Mouse (Mus musculus): Measurements from ENCODE around the gene Lpp.

Gene Lpp

DNA sequence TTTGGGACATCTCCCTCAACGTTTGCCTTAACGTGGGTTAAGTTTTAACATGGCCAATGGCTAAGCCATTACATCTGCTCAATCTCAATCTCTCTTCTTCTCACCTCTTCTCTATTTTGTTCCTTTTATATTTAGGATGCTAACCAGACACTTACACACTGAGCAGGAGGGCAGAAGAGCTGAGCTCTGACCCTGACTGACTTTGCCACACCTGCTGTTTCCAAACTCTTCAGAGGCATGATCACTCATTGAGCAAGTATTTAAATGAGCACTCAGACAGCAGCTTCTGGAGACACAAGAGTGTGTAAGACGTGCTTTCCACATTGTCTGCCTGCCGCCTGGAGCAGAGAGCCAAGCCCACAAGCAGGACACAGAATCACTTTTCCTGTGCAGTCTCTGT, 77.7 kb downstream of the Lpp start:
- DNase-seq (ENCODE audit: low spot score in 2 of 2) = no peak

DNA sequence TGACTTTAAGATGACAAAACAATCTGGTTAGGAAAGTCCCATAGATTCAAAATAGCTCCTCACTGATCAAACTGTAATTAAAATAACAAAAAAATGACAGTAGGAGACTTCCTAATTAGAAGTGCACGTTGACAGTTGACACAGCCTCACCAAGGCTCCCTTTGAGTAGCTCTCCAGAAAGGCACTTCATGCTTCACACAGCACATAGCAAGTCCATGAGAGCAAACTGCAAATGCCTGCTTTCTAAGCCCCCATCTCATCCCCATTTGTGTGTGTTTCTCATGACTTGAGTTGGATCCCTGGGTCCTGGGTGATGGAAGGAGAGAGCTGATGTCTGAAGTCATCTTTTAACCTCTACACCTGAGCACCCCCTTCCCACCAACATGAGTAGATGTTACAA, 78.5 kb downstream of the Lpp start:
- DNase-seq (ENCODE audit: low spot score in 2 of 2) = no peak

DNA sequence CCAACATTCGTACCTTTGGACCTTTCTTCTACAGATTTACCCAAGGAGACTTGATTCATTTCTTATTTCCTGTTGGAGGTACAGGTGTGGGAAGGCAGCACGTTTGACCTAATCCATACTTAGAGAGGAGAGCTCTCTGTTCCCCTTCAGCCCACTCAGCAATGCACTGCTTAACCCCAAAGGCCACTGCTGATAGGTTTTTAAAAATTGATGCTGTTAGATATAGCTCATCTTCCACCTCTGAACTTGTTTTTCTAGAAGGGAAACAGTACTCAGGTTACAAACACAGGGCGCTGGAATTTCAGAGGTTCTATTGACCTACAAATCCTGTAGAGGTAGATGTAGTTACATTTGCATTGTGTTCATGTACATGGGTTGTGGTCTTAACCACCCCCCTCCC, 80.7 kb downstream of the Lpp start:
- no peak for DNase-seq (ENCODE audit: low spot score in 2 of 2)

DNA sequence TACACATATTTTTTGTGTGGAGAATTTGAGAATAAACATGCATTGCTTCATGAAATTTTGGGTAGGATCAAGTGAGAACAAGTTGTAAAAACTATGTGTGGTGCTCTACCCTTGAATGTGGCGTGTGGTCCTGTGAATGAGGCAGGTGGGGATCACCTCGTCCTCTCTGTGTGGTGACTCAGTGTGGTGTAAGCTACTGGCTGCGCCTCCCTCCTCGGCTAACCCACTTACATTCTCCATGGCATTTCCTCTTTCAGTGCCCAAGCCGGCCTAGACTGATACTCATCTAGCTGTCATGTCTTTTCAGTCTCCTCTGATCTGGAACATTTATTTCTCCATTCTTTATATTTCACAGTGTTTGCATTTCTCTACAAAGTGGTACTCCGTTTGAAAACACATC, 81.5 kb downstream of the Lpp start:
- no peak for DNase-seq (ENCODE audit: low spot score in 2 of 2)

DNA sequence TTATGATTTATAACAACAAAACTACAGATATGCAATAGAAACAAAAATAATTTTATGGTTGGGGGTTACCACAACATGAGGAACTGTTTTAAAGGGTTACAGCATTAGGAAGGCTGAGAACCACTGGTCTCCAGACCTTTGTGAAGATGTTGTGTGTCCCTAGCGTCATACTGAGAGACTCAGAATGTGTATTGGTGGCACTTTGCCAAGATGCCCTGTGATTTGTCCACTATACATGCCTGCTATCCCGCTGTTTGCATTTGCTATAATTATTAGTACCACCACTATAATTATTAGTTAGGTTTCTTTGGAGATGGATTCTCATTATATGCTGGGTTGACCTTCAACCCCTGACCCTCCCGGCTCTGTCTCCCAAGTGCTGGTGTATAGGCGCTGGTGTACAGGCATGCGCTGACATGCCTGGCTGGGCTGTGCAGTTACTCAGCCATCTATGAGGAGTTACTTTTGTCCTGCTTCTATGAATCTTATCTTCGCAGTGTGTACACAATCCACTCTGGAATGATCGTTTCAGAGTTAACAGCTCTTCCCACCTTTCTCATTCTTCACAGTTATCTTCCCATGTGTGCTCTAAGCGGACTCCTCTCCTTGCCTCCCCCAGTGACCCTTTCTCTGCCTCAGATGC, 82.1 kb downstream of the Lpp start:
- DNase-seq (ENCODE audit: low spot score in 2 of 2) = no peak

DNA sequence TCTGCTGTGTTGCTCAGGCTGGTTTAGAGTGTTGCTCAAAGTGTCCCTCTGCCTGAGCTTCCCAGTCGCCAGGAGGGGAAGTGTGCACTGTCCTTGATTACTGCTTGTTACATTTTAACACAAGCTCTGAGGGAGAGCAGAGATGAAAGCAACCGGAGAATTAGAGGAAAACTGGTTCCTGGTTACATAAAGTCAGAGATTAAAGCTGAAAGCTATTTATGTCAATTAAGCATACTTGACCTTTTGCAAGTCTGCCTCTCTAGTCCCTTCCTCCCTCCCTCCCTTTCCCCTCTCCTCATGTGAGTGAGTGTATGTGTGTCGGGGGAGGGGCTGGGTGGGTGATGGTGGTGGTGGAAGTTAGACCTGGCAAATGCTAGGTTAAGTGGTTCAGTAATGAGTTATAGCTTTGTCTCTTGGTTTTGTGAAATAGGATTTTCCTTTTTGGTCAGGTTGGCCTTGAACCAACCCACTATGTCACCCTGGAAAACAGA, 83.6 kb downstream of the Lpp start:
- no peak for DNase-seq (ENCODE audit: low spot score in 2 of 2)

DNA sequence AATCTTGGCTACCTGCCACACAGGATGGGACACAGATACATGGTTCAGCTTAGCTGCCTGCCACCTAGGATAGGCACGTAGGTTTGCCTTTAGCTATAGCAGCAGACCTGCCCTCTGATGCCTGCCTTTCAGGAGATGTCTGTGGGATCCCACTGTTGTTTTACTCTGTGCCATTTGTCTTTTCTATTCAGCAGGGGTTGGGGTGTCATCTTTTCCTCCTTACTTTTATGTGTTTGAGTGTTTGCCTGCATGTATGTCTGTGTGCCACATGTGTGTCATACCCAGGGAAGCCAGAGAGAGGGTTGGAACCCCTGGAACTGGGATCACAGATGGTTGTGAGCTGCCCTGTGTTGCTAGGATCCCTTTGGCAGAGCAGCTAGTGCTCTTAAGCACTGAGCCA, 84.7 kb downstream of the Lpp start:
- no peak for DNase-seq (ENCODE audit: low spot score in 2 of 2)

DNA sequence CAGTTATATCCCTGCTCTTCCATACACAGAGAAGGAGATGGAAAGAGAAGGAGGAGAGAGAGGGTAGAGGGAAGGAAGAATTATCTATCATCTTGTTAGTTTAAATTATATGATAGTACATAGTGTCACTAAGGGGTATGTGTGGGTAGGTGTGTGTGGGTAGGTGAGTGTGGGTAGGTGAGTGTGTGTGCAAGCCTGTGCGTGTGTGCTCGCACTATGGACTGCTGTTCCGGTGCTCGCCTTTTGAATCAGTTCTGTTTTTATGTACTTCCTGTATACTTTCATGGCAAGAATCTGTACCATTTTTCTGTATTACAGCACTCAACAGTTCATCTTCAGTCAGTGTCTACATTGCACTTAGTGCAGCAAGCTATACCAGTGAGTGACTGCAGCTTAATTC, 85.5 kb downstream of the Lpp start:
- no peak for DNase-seq (ENCODE audit: low spot score in 2 of 2)

DNA sequence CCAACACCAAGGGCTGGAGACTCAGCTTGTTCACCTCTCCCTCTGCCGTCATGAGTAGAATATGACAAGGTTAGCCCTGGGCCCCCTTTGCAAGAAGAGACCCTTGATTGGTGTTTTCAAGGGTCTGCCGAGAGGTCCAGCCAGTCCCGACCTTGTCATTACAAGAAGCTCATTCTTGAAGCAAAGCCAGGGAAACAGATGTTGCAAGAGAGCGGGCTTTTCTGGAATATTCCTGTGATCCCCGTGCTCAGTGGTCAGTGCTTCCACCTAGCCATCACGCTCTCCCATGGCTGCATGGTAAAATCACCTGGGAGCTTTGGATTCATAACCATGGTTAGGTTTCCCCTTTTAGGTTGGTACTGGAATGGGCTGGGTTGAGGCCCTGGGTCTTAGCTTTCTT, 89.3 kb downstream of the Lpp start:
- DNase-seq (ENCODE audit: low spot score in 2 of 2) = no peak

DNA sequence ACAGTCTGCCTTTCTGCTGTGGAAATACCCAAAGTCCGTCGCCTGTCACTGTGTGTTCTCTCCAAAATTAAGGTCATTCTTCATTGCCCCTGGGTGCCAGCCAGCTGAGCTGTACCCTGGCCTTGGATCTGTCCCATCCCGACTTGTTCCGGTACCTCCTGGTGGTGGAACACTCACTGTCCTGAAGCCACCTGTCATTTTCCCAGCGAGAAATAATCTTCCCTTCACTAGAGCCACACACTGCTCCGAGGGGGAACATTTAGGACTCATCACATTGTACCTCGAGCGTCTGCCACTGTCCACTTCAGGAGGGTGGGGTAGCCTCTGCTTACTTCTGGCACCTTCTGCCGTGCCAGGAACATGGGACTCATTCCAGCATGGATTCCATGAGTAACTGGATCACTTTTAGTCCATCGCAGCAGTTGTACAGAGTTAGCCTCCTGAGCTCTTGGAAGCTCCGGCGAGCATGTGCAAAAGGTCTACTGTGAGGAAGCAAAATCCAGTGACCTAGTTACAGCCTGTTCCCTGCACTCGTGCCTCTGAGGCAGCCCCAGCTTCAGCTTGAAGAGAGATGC, 90.3 kb downstream of the Lpp start:
- DNase-seq (ENCODE audit: low spot score in 2 of 2) = no peak

DNA sequence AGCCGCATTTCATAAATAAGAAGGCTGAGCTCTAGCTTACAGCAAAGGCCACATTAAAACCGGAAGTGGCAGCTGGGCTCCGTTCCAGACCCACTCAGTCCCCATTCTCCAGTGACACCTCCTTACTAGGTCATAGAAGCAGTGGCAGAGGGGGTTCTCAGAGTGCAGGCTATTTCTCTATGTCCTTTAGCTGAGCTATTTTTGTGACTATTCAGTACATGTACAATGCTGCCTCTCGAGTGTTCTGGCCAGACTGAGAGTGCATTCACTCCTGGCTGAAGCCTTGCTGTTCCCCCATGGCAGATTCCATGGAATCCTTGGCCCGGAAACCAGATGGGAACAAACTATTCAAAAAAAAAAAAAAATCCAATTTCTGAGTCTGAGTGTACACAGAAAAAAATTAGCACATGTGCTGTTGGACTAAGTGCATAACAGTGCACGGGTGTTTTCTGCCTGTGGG, 94.5 kb downstream of the Lpp start:
- DNase-seq (ENCODE audit: low spot score in 2 of 2) = no peak

DNA sequence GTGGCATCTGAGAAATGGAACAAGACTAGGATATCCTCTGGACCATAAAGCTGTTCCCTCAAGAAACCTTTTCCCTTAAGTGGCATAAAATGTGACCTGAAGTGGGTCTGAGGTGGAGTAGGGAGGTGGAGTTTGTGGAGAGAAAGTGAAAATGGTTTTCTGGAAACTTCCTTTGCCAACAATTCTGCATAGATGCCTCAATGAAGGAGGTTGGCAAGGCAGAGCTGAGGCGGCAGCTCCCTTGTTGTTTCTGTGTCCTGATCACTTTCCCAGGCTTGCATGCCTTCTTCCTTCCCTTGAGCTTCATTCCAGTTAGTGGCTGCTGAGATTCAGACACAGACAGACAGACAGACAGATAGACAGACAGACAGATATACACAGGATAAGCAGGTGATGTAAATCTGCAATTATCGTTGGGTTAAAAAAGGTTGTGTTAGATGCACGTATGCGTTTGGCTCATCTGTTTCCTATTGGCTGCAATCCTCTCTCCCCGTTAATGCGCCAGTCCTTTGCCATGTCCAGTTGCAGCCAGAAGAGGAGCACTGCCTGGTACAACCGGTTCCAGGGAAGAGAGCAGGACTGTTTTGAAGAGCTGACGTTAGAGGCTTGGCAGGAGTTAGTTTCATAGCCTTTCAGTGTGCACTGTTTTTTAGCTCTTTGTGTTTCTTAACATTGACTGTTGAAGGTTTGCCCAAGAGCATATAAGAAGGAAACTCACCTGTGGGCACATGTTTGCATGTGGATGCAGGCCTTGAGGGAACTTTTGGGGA, 96.4 kb downstream of the Lpp start:
- no peak for DNase-seq (ENCODE audit: low spot score in 2 of 2)

DNA sequence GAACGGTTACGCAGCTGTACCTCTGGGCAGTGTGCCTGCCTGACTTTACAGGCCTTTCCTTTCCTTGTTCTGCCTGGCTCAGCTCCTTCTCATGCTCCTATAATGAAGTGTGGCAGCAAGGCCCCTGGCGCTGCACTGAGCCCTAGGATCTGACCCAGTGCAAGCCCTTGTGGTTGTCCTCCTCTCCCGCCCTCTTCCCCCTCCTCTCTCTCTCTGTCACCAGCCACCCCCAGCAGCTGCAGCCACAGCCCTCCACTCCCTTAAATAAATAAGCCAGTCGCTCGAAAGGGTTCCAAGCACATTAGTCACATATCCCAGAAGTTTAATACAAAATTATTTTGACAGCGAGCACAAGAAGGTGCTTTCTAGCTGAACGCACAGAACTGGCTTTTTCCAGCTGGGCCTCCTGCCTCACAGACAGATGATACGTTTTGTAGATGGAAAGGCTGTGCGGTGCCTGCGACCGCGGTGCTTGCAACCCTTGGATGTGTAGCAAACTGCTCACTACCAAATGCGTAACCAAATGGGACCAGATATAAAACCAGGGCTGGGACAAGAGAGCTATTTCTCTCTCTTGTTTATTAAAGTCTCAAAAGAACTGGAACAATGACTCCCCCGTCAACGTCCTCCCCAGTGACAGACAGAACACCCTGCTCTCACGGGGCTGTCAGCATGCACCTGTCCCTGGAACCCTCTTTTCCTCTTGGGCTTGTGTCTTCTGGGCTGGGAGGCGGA, 97.6 kb downstream of the Lpp start:
- DNase-seq (ENCODE audit: low spot score in 2 of 2) = peak in 1 of 2 experiments; percentile 52

DNA sequence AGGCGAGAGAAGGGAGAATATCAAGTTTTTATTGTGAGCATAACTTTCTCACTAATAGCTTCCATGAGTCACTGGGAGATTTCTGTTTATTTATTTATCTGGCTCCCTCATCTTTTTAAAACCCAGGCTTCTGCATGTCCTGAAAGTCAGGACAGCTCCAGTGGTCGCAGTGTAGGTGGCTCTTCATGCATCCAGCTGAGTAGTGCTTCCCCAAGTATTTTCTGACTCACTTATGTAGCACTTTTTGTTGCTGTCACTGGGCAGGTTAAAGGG, 98.1 kb downstream of the Lpp start:
- DNase-seq (ENCODE audit: low spot score in 2 of 2) = no peak

DNA sequence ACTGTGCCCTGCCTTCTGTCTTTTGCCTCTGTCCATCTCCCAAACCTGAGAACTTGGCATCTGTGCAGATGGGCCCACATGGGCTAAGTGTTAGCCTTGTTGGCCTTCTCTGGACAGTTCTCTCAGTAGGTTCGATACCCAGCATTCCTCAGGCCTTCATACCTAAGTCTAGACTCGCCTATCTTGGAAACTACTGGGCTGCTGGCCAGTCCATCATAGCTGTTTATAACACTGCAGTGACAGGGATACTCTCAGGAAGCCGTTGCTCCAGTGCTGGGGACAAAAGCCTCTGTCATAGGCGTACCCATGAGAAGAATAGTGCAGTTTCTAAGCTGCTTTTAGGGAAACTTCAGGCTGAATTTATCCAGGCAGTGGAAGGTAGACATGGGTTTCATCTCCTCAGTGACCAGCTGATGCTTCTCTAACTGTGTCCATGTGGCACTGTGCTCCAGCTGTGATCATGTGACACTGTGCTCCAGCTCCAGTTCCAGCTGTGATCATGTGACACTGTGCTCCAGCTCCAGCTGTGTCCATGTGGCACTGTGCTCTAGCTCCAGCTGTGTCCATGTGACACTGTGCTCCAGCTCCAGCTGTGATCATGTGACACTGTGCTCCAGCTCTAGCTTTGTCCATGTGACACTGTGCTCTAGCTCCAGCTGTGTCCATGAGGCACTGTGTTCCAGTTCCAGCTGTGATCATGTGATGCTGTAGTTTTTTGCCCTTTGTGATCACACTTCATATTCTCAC, 99.1 kb downstream of the Lpp start:
- DNase-seq (ENCODE audit: low spot score in 2 of 2) = no peak

DNA sequence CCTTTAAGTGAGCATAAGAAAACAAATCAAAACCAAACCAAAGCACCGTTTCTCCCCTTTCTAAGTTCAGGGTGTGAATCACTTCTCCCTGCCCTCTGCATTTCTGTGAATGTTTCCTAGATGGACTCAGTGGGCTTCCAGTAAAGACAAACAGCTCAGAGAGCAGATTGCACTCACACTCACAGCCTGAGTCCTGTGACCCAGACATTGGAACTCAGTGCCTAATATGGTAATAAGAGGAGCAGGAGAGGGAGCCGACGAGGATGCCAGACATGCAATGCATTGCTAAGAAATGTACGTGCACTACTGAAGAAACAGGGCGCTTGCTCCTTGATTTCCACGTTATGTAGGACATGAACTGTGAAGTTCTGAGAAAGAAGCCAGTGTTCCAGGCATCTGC, 101.2 kb downstream of the Lpp start:
- no peak for DNase-seq (ENCODE audit: low spot score in 2 of 2)

DNA sequence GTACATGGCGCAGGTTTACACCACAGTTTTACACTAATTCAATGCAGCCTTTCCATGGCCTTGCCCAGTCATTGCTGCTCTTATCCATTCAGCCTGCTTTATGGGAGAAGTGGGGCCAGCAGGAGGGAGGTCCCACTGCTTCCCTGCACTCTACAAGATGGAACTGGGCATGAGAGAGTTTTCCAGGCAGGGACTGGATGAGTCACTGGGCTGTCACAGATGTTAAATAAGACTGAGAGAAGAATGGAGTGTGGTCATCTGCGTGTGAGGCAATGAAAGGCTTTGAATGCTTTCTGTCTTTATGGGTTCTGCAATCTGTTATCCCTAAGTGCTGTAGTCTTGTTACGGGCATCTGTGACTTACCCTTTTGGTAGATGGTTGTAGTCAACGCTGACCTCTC, 102.2 kb downstream of the Lpp start:
- DNase-seq (ENCODE audit: low spot score in 2 of 2) = no peak

DNA sequence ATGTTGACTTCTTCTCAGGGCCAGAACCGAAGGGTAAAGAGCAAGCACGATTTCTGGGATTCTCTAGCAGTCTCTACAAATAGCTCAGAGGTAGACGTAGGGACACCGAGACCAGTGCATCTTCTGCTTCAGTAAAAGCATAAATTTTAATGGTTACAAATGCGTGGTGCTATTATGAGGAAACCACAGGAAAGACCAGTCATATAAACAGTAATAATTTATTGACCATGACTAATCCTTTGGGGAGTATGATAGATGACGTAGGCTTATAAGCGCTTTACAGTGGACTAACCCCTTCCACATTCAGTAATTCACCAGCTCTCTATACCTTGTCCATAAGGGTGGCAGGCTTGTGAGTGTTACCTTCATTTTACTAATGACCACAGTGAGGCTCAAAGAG, 103.3 kb downstream of the Lpp start:
- DNase-seq (ENCODE audit: low spot score in 2 of 2) = no peak

DNA sequence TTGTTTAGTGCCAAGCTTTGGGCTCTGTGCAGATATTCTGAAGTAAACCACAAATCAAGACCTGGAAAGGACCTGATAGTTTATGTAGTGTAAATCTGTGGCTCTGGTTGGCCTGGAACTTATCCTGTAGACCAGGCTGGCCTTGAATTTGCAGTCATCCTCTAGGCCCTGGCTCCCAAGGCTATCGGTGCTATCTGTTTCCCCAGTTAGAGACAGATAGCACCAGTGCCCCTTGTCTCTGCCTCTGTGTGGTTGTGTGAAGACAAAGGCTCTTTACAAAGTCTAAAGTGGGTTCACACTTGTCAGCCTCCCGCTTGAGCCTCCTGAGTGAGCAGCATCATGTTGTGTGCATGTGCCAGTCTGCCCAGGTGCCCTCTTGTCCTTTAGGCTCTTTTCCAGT, 104.1 kb downstream of the Lpp start:
- no peak for DNase-seq (ENCODE audit: low spot score in 2 of 2)

DNA sequence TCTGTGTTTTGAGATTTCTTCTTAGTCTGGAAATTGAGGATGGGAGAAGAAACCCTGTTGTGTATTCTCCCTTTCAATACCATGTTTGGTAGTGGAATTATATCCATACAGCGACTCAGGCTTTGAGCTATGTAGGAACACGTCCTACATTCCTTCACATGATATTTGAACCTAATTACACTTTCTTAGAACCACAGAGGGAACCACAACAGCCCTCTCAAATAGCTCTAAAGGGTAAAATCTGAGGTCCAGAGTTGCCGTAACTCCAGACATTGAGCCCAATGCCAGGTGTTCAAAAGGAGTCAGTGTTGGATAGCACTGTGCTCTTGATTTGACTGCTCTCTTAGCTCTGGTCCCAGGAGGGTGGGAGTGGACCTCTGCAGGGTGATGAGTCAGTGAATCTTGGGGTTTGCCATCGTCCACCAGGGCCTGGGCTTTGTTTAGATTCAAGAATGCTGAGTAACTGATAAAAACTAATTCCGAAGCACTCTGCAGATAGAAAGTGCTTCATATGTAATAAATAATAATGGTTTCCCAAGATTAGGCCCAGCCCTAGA, 104.9 kb downstream of the Lpp start:
- DNase-seq (ENCODE audit: low spot score in 2 of 2) = no peak

DNA sequence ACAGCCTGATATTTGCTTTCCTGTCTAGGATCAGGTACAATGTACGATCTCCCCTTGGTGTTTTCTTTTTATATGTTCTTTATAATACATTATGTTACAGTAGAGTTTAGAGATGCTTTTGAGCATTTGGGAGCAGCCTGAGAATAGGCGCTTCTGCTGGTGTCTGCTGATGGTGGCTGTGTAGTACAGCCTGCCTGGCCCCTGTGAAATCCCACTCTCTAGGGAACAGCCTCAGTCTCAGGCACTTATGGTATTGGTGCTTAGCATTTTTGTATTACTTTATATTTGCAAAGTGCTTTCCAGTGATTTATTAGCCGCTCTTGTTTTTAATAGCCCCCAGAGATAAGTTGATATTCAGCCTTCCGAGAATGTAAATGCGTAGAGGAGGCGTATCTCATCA, 107.9 kb downstream of the Lpp start:
- DNase-seq (ENCODE audit: low spot score in 2 of 2) = no peak
